Mouse (Mus musculus): ENCODE results near the gene Rpa2.

GRCm38 (mm10) chr4:132733071-132733770 lies 34.9 kb upstream of the Rpa2 start:
- TF ChIP-seq GATA1 (IDR thresholded peaks at IDR 0.05; ENCODE audit: low read length) = no peak
- TF ChIP-seq TAL1 (IDR thresholded peaks at IDR 0.05; ENCODE audit: low read length) = no peak
